Mouse (Mus musculus) urinary bladder, adult 2 months (tissue): ENCODE measurements around the gene P2ry14. TPM values are rescaled to one million over a fixed set of nuclear protein-coding genes. Genes with fewer than 3 reads are reported as not detected.
"Not testable (repeated sequence)": the region's sequence is repeated elsewhere in the genome, so short reads cannot be mapped to it uniquely, and the experiment has no call there.

ENCODE experiments used
- DNase-seq: peaks from one replicate; pipeline ENCODE4 v3.0.0; 2022; ENCODE audit warnings: low spot score
- polyA plus RNA-seq: library from polyadenylated mRNA; depleted of rRNA; stranded (reverse); fragments of >200 nt; gene quantifications from 2 replicates; pipeline ENCODE4 v1.2.3, GENCODE M21; 2012

The P2ry14 gene
- polyA plus RNA-seq, 1 experiment, result 2.0 TPM

DNA sequence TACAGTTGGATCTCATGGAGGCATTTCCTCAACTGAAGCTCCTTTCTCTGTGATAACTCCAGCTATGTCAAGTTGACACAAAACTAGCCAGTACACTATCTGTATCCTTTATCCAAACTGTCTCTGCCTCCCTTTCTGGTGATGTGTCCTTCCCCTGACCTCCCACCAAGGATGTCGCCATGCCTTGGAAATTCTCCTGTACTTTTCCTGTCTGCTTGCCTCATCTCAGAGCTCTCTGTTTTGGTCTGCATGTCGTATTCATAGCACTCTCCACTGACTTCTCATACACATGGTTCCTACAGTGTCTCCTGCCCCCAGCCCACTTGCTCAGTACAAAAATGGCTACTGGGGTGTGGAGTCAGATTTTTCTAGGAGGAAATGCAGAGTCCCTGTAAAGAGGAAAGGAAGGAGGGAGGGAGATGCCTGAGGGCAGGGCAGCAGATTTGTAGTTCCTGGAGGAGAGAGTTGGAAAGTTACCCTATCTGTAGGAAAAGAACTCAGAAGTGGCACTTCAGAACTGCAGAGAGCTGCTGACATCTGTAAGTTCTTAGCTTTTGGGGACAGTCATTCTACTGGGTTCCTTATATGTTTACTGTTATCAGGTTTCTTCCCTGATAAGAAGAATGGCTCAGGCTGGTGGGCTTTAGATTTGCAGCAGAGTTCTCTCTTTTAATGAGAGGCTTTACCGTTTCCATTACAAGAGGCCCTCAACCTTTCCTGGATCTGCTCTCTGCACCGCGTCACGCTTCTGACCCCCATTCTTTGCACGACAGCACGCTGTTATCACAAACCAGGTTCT is 11.7 kb downstream of the P2ry14 start:
- no peak for DNase-seq

DNA sequence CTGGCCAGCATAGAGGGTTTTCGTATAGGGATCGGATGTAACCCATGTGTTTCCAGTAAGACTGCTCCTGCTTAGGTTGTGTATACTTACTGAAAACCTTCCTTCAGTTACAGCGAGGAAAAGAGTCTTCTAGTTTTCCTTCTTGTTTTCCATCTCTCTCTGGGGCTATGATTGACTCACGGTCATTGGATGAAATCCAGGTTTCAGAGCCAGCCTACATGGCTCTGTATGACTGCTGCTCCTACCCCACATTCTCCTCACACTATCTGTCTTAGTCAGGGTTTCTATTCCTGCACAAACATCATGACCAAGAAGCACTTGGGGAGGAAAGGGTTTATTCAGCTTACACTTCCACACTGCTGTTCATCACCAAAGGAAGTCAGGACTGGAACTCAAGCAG is 12.5 kb downstream of the P2ry14 start:
- DNase-seq, result not testable (repeated sequence)

DNA sequence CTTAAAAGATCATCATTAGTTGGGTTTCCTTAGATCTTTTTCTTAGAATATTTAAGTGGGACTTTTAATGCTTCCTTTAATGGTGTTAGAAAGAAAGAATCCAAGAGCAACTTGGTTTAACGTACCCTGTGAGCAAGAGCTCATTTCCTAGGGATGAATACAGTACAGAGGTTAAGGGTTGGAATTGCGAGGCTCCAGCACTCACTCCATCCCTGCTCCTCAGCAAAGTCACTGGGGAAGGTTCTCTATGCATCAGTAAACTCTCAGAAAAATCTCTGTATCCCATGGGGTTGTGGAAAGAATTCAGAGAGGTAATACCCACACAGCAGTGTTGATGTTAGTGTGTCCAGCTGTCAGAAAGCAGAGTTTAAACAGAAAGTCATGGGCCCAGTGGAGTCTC is 13.3 kb downstream of the P2ry14 start:
- DNase-seq, result no peak

DNA sequence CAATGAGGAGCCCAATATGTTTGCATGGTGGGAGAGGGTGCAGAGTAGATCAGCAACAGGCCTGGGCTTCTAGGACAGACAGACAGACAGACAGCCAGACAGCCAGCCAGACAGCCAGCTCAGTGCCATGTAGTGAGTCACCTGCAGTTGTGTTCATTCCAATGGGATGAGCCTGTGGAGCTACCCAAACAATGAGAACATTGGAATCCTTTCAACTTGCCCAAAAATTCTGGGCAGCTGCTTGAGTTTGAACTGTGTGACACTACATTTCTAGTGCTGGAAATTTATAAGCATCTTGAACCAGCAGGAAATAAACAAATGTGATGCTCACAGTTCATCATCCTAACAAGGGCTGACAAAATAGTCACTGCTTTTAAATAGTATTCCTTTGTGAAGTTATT is 13.8 kb downstream of the P2ry14 start:
- DNase-seq, result no peak

DNA sequence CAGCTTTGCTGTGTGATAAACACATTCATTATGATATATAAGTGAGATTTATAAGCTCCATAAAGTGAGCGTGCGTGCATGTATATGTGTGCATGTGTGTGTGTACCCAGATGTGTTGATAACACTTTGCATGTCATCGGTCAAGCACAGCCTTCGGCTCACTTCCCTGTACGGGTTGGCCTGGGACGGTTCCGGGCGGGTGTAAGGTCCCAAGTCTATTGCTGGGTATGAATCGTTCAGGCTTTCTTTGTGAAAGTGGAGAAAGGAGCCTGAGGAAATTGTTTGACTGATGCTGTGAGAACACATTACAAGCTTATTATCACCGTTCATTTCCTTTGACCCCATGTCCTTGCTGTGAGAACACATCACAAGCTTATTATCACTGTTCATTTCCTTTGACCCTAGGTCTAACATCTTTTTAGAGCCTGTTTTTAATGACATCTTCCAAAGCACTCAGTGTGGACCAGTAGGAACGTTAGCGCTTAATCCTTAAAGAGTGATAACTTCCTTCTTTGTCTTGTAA is 14.4 kb downstream of the P2ry14 start:
- DNase-seq, result no peak

DNA sequence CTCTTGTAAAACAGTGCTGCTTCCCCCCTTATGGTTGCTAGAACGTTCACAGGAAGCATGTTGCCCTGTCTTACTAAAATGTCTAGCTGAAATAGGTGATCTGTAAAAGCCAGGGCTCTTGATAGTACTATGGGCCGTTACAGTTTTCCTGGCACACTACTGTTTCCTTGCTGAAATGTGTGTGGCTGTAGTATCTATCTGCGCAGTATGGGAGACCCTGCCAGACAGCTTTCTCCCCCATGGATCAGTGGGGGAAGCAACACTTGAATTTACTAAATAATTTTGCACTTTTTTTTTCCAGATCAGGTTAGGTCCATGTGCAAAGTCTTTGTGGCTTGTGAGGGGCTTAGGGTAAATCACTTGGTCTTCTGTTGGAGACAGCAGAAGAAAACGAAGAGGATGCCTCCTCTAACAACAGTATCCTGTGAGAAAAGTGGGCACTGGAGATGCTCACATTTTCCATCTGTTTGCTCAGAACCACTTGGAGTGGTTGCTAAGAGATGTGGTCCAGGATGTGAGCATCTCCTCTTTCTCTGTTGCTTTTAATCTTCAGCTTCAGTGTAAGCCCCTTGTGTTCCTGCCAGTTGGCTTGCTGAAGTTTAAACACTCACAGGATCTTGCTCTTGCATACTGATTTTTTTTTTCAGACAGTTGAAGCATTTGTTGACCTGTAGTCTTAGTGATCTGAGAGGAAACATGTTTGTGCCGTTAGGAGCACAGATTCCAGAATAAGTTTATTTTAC is 17.3 kb downstream of the P2ry14 start:
- DNase-seq, result no peak

DNA sequence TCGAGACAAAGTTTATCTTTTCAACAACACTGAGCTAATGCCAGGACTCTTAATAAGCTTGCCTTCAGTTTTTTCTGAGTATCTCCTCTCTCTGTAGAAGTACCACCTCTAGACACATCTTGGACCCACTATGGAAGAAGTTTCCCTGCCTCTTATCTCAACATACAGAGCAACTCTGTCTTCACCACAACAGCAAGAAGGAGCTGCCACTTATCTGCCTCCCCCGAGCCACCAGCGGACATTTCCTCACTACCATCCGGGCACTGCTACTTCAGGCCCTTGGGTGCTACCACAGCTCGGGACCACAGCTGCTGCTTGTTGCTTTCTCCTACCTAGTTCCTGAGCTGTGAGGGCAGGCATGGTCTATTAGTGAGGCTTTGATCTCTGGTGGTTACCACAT is 20.2 kb downstream of the P2ry14 start:
- DNase-seq, result no peak

DNA sequence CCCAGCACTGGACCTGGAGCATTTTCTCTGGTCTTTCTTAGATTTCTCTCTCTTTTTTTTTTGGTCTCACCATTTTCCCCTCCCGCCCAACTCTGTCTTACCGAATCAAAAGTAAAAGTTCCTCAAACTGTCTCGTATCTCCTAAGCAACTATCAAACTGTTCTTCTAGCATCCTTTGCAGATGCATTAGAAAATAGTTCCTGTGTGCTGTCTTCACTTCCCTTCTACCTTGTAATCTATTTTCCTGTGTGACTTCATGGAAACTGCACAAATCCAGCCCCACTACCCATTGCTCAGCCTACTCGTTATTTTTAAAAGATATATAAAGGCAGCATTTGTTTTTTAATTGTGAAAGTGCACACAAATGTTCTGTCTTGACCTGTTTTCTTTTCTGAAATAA is 21.5 kb downstream of the P2ry14 start:
- DNase-seq, result no peak

DNA sequence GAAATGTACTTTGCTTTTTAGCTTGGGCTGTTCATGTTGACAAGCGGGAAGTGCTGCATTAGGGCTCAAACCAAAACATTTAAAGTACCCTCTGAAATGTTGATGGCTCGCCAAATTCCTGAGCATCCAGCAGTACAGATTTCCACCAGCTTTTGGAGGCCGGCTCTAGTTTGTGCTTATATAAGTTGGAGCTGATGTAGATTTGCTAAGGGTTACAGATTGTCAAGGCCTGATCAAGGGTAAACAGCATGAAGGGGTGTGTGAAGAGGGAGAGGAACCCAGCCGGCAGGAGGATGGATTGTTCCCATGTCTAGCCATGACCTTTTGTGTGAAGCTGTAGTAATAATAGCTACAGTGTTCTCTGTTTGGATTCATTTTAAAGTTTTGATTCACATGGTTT is 22.3 kb downstream of the P2ry14 start:
- DNase-seq, result no peak

DNA sequence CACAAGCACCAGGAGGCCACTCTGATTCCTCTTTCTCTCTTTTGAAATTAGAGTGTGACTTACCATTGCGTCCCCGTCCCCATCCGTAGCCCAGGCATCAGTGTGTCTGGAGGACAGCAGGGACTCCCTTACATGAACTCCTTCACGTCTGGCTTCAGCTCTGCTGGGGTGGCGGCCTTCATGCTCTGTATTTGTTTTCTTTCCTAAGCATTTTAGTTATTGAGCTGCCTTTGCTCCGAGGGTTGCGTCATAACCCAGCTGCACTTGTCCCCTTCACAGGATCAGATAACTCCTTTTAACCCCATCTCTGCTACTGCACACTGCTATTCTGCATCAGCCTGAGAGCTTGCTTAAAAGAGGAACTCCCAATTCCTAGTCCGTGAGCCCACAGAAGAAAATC is 23.0 kb downstream of the P2ry14 start:
- DNase-seq, result no peak

DNA sequence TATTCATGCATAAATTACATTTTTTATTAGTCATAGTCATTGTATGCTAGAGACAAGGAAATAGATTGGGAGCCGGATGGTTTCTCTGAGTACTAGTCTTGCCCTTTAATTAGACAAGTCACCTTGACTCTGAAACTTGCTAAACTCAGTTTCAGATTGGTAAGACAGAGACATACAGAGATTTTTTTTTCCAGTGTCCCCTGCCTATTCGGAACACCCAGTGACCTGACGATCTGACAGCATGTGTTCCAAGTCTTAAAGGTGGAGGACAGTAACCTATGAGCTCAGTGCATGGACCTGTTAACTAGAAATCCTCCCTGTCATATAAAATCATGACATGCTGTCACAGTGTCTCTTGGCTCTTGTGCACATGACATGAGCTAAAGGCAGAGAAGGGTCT is 23.9 kb downstream of the P2ry14 start:
- DNase-seq, result no peak

DNA sequence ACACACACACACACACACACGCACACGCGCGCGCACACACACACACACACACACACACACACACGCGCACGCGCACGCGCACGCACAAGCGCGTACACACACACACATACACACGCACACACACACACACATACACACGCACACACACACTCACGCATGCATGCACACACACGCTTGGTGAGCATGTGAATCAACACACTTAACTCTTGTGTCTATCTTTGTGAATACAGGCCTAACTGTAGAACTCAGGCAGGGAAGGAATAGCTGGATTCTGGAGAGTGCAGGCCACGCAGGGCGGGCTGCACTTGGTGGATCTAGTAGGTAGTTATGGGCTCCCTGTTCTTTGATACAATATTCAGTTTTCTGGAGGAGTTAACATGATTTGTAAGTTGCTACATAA is 24.7 kb downstream of the P2ry14 start:
- no peak for DNase-seq

DNA sequence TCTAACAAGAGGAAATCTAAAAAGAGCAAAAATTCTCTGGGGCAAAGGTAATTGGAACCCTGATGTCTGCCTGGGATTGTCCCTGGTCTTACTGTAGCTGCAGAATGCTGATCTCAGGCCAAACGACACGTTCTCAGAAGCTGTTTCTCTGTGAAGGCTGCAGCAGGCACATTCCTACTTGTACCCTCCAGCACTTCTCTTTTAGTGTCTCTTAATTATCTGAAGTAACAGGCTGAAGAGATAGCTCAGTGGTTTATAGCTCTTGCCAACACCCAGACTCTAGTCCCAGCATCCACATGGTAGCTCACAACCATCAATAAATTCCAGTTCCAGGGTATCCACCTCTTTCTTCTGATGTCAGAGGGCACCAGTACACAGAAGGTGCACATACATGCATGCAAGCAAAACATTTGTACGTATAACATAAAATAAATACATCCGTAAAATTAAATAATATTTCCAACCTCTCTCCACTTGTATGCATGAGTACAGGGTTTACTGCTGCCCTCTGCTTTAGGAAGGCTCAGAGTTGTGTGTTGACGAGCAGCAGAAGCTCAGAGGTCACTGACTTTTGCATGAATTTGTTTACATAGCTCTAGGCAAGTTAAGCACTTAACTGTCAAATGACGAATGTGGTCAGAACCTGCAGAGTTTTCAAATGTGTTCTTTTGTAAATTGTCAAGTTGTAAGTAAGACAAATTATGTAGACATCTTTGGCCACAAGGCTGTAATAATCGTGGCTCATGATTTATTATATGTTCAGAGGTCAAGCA is 27.4 kb downstream of the P2ry14 start:
- no peak for DNase-seq

DNA sequence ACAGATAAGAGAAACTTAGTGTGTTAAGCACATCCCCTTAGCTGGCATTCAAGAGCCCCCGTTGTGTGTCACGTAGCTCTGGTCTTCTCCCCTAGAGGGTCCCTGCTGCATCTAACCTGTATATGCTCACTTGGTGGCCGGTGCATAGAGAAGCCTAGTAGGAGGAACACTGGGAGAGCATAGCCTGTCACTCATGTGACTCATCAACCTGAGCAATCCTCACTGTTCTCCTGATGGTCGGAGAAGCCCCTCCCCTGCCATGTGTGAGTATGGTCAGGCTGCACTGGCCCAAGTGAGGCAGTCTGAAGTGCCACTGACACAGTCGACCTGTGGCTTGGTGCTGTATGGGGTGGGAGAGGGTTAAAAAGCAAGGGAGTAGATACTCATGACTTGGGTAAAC is 28.4 kb downstream of the P2ry14 start:
- DNase-seq, result no peak

DNA sequence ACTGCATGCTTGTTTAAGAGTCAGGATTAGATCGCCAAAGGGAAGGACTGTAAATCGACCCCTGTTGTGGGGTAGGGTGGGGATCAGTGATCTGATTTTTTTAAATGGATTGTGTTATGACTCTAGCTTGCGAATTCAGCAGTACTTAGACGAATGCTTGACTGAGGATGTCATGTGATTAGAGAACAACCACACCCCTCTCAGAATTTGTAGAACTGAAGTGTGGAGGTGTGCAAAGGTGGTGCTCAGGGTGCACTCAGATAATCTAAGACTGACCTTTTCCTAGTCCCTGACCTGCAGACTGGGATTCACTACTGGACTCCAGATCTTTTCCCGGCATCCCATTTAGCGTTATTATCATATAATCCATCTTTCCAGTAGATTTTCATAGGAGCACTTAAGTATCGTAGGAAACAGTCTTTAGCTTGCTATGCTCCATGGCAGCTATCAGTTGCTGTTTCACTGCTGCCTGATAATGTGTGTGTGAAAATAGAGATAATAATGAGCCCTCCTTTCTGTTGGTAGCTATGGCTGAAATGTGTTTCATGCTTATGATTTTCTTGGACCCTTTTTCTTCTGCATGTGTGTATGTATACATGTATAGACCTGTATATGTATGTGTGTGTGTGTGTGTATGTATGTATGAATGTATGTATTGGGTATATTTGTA is 31.5 kb downstream of the P2ry14 start:
- DNase-seq, result no peak

DNA sequence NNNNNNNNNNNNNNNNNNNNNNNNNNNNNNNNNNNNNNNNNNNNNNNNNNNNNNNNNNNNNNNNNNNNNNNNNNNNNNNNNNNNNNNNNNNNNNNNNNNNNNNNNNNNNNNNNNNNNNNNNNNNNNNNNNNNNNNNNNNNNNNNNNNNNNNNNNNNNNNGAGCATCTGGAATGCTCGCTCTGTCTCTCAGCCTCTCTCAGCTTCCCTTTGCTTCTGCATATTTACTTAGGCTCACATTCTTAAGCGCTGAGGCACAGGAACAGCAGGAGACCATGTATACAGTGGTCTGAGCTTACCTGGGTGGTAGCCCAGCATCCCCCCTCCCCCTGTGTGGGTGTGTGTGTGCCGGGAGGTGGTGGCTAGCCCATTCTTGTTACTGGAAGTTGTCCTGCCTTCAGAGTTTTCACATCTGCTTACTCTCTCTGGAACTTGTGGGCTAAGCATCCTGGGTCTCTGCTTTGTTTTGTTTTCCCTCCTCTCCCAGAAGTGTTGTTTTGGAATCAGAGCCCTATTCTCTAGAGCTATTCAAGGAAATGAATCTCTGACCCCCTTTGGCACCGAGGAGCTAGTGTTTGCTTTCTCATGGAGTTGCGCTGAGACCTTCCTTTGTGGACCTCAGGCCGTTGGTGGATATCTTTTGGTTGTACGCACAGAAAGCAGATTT is 32.2 kb downstream of the P2ry14 start:
- DNase-seq, result no peak

DNA sequence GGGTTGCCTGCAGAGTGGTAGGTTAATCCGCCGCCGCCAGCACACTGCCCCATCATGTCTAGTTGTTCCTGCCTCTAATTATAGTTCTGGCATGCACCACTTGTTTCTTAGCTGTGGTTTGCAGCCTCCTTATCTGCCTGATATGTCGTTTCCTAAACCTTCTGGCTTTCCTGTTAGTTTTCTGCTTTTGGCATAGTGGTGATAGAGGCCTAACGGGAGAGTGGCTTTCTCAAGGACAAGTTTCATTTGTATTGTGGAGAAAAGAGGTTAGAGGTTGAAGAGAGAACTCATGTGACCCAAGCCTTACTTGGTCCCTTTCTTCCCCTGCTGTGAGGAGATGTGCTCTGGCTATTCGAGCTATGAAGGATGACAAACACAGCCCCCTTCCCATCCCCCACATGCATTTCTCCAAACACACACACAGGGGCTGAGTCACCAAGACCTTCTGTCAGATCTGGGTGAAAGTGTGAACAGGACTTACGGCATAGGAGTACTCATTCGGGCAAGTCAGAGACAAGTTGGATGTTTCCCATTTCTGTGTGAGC is 39.4 kb downstream of the P2ry14 start:
- DNase-seq, result no peak

DNA sequence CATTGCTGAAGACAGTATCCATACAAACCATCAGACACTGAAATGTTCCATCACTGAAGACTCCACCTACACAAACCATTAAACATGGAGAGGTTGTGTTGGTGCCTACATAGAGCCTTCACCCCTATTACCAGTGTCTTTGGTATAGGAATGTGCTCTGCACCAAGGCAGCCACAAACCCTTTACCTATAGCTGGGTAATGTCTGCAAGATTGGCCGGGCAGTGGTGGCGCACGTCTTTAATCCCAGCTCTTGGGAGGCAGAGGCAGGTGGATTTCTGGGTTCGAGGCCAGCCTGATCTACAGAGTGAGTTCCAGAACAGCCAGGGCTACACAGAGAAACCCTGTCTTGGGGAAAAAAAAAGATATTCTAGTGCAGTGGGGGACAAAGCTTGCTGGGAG is 40.1 kb downstream of the P2ry14 start:
- not testable (repeated sequence) for DNase-seq

DNA sequence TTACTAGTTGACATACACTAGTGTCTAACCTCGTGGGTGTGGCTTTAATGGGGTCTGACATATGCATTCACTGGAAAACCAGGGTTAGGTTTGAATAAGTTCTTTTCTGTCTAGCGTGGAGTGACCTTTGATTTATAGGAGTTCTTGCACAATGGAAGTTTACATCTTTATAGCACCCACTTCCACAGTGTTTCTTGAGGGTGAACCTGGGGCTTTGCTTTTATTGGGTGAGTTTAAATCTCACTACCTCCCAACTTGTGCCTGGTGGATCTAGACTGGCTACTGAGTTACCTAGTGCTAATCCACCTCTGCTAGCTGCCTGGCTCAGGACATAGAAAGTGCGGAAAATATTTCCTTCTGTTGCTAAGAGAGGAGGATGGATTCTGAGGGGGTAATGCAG is 41.5 kb downstream of the P2ry14 start:
- no peak for DNase-seq

DNA sequence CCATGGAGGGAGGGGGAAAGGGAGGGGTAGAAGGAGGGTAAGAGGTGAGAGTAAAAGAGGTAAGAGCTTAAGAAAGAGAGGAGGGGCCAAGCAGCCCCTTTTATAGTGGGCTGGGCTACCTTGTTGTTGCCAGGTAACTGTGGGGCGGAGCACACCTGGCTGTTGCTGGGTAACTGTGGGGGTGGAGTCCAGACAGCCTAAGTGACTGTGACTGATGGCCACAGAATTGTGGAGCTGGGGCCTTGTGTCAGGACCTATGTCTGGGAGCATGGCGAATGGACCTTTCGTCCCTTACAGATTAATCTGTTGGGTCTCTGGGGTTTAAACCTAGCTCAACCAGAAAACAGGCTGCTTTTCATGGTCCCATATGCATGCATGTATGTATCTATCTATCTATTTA is 43.6 kb downstream of the P2ry14 start:
- not testable (repeated sequence) for DNase-seq

DNA sequence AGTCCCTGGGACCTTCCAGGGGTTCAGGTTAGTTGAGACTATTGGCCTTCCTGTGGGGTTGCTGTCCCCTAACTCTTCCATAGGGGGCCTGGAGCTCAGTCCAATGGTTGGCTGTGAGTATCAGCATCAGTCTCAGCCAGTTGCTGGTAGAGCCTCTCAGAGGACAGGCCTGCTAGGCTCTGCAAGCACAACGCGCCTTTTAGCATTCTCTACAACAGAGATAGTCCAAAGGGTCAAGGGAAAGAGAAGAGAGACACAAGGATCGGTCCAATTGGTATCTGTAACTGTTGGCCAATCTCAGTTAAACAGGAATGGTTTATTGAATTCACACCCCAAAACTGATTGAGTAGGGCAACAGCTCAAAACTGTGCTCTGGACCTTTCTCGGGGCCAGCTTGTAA is 46.0 kb downstream of the P2ry14 start:
- no peak for DNase-seq
